Mouse (Mus musculus) cerebellum, postnatal 25 days (tissue): ENCODE measurements around the gene Dusp7.

ENCODE experiments used
- DNase-seq, 2 experiments: peaks; one replicate each; pipeline ENCODE4 v3.0.0; 2021; ENCODE audit warnings: mixed read lengths in 2 of 2

The Dusp7 gene

DNA sequence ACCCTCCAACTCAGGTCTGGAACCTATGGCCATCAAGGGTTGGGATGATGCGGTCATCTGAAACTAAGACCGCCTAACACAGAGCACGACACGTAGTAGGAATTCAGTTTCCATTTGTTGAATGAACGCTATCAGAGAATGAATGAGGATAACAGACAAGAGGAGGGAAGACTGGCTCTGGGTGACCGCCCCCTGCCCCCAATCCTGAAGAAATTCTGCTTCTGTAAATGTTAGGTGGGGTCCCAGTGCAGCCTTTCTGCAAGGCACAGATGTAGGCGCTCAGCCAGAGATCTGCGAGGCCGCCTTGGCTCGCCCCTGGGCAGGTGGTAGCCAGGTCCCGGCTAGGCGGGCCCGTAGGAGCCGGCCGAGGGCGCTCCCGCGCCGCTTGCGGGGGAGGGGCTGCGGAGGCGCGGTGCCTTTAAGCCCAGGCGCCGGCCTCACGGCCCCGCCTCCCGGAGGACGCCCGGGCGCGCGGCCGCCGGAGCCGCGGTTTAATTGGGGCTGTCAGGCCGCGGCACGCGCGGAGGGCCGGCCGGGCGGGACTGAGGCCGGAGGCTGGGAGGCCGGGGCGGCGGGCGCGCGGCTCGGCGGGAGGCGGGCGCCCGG is at the start of gene Dusp7:
TSS of gene Dusp7 (plus strand) at position 521 of the 606 bp plus-strand sequence.
- peak; percentile 87 to 94 for DNase-seq

GRCm38 (mm10) chr9:106319095-106319494 is 49.3 kb upstream of the Dusp7 start:
- DNase-seq: no peak

GRCm38 (mm10) chr9:106322497-106322896 is 45.9 kb upstream of the Dusp7 start:
- no peak for DNase-seq

- no peak for DNase-seq
Observed at GRCm38 (mm10) chr9:106326241-106326640, 42.2 kb upstream of the Dusp7 start.

DNA sequence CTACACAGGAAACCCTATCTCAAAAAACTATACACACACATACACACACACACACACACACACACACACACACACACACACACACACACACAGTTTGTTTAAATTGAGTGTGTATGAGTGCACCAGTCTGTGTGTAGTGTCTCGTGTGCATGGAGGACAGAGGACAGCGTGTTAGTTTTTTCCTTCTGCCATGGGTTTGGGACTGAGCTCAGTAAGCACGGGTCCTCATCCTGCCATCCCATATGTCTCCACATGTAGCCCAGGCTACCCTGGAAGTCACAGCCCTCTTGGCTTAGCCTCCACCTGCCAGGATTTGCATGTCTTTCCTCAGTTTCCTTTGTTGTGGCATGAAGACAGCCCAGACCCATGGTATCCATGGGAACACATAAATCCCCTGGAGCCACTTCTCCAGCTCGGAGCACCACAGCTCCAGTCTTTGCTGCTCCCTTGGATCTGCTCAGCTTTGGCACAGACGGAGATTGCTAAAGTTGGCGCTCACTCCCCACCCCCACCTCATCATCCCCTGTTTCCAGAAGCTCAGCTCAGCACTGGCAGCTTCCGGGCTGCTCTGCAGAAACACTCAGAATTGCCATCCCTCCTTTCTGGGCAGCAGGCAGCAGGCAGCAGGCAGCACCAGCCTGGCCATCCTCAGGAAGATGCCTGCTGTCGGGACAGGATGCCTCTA is 41.2 kb upstream of the Dusp7 start:
- DNase-seq: no peak

GRCm38 (mm10) chr9:106328068-106328610 is 40.3 kb upstream of the Dusp7 start:
- DNase-seq: no peak

DNA sequence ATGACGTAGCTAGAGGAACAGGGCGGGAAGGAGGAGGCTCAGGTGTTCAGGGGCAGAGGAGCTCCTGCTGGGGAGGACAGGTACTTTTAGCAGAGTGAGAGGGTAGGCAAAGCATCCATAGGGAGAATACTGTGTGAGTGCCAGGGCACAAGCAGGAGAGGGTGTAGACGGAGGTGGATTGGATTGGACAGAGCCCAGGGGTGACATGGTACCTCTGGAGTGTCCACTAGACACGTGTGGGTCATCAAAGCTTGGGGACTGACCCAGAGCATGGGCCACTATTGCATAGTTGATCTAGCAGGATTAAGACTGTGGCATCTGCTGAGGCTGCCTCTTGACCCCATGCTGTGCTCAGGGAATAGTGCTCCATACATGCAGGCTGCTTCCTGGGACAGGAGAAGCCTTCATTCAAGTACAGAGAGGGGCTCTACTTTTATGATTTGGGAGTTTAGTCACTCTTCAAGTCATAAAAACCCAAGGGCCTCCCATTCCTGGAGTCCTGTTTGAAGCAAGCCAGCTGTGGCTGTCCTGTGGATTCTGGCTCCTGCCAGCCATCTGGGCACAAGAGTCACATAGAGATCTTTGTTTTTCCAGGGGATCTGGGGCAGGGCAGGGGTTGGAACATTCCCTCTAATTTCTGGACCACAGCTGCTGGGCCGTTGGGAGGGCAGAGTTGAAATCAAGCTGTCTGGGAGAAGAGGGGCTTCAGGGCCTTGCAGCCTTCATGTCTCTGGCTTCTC is 39.5 kb upstream of the Dusp7 start:
- DNase-seq: no peak

GRCm38 (mm10) chr9:106332746-106333145 is 35.7 kb upstream of the Dusp7 start:
- no peak for DNase-seq

- DNase-seq: no peak
Observed at GRCm38 (mm10) chr9:106337620-106338019, 30.8 kb upstream of the Dusp7 start.

GRCm38 (mm10) chr9:106338462-106339172 is 29.8 kb upstream of the Dusp7 start:
- DNase-seq: no peak

GRCm38 (mm10) chr9:106339173-106339558 is 29.3 kb upstream of the Dusp7 start:
- no peak for DNase-seq

GRCm38 (mm10) chr9:106339730-106340129 is 28.7 kb upstream of the Dusp7 start:
- no peak for DNase-seq

GRCm38 (mm10) chr9:106340501-106341312 is 27.7 kb upstream of the Dusp7 start:
- DNase-seq: no peak

GRCm38 (mm10) chr9:106341313-106341686 is 27.1 kb upstream of the Dusp7 start:
- no peak for DNase-seq

DNA sequence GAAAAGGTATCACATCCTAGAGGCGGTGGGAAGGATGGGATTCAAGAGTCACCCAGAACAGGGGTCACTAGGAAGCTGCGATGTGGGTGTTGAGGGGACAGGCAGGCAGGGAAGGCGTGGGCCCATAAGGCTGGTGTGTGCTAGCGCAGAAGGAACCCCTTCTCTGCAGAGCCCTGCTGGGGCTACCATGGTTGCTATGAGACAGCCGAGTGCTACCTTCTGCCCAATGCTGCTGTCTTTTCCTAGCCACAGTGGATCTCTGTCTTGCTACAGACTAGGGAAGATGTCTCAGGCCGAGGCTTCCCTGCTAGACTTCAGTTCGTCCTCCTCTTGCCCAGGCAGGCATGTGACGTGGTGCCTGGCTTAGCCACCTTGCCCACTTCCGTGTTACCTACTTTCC is 25.9 kb upstream of the Dusp7 start:
- DNase-seq: no peak

DNA sequence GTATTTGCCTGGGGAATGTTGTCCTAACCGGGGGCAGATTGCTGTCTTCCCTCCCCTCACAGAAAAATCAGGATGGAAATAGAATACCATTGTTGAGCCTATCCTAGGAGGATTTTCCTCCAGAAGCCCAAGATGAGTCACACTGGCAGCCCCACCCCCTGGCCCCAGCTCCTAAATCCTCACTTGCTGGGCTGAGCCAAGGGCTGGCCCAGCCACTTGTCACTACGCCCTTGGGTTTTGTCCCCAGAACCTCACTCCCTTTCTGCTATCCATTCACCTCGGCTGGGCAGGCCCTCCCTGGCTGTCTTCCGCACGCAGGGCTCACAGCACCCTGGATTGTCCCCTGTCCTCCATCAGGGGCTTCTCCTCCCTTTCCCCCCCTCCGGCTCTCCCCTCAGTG is 23.3 kb upstream of the Dusp7 start:
- DNase-seq: peak; percentile 56 to 76

DNA sequence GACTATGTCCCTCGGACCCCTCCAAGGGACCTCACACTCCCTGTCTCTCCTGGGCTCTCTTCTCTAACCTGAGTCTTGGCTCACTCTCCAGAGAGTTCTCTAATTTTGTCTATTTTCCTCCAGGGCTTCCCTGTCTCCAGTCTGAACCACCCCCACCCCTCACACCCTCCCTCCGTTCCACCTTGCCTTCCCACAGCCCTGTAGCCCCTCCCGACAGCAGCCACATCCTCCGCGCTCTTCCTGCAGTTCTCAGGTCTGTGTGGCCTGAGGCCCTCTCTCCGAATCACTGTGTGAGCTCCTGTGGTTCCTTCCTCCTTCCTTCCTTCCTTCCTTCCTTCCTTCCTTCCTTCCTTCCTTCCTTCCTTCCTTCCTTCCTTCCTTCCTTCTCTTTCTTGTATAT is 22.8 kb upstream of the Dusp7 start:
- no peak for DNase-seq

DNA sequence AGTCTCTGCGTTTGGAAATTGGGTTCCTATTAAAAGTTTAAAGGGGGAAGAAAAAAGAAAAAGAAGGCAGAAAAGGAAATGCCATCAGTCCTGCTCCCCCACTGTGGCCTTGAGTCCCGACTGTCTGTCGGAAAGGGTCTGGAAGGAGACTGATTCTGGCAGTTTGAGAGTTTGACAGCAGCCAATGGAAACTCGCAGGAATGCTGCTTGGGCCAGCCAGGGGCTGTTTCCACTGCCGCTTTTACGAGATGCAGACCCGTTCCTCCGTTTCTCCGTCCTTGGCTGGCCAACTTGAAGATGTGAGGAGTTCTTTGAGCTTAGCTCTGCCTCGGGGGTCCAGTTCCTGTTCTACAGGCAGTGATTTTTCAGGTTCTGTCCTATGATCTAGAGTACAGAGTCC is 20.2 kb upstream of the Dusp7 start:
- no peak for DNase-seq

GRCm38 (mm10) chr9:106349075-106349474 is 19.4 kb upstream of the Dusp7 start:
- DNase-seq: peak; percentile 41 to 62

DNA sequence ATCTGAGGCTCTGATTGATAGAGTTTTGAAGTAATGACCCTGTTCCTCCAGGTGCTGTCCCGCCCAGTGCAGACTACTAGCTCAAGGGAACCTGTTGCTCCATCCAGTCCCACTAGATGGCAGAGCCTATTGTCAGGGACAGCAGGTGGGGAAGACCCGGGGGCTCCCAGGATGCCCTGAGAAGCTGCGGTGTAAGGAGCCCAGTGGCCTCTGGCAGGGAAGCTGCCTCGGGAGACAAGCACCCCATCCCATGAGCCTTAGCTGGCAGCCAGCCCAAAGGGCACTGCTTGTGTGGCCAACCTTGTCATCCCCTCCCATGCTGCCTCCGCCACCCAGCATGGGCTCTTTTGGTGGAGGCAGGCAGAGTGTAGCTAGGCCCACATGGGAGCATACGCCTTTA is 17.3 kb upstream of the Dusp7 start:
- no peak for DNase-seq

- DNase-seq: no peak
Observed at GRCm38 (mm10) chr9:106353779-106354178, 14.7 kb upstream of the Dusp7 start.

GRCm38 (mm10) chr9:106354810-106355209 is 13.6 kb upstream of the Dusp7 start:
- no peak for DNase-seq
